In genomic region chr2:4516819-4517552, GRCm38 (mm10) we compare ENCODE assay signal across 8 mouse cellular contexts.
DNase-seq lines count a peak whose midpoint lies in the region; ATAC-seq lines count a peak whose summit lies in the region.

No protein-coding gene starts in this region.

- no peak overlapping the region for H3K9ac ChIP-seq in hindbrain, embryonic 16.5 days (ENCODE audit: low read depth, low read length)
- no peak overlapping the region for H3K9ac ChIP-seq in midbrain, embryonic 16.5 days (ENCODE audit: low read depth, low read length)

- H3K4me2 ChIP-seq in hindbrain, embryonic 16.5 days (ENCODE audit: low read length): no peak overlapping the region
- H3K4me2 ChIP-seq in midbrain, embryonic 16.5 days (ENCODE audit: low read length): no peak overlapping the region

- no peak overlapping the region for H3K4me3 ChIP-seq in hindbrain, embryonic 16.5 days (ENCODE audit: low read length)
- H3K4me3 ChIP-seq in midbrain, embryonic 16.5 days (ENCODE audit: low read depth, low read length): no peak overlapping the region

- peaks cover 11% of the 10 kb centered on the region for H3K4me1 ChIP-seq in hindbrain, embryonic 16.5 days (ENCODE audit: control insufficient read depth, insufficient read depth, low read depth, low read length)
- peaks cover 7% of the 10 kb centered on the region for H3K4me1 ChIP-seq in midbrain, embryonic 16.5 days (ENCODE audit: control insufficient read depth, insufficient read depth, low read length)

- peak; percentile 53; the same call in 1 of the 2 replicates for ATAC-seq in hindbrain, embryonic 16.5 days
- ATAC-seq in midbrain, embryonic 16.5 days: peak; percentile 15; the same call in 1 of the 2 replicates
- ATAC-seq in erythroid progenitor cell, adult 5-6 weeks (replicated peaks; ENCODE audit: low FRiP score, poor library complexity, severe bottlenecking): no peak

- peak; percentile 46 for DNase-seq in adrenal gland, adult 2 months
- no peak for DNase-seq in adrenal gland, adult 8-10 months
- DNase-seq in ovary, postnatal 36 days (ENCODE audit: low spot score): peak; percentile 42
- DNase-seq in ovary, adult 18-20 months (ENCODE audit: low spot score): no peak
- no peak for DNase-seq in cerebellum, adult 11 months

- peaks cover 6% of the 10 kb centered on the region for H3K36me3 ChIP-seq in hindbrain, embryonic 16.5 days (ENCODE audit: control insufficient read depth, insufficient read depth, low read length)
- H3K36me3 ChIP-seq in midbrain, embryonic 16.5 days (ENCODE audit: control insufficient read depth, insufficient read depth, low read length): 0 out of 2 replicates have a peak, but pooled peaks cover 3% of the 10 kb centered on the region

- H3K9me3 ChIP-seq in hindbrain, embryonic 16.5 days (ENCODE audit: control insufficient read depth, low read length): no peaks in the 10 kb centered on the region
- no peaks in the 10 kb centered on the region for H3K9me3 ChIP-seq in midbrain, embryonic 16.5 days (replicated peaks; ENCODE audit: control insufficient read depth, low read length, poor library complexity, severe bottlenecking)

- 33% methylated on average over 7 of the region's 7 CpGs for WGBS in hindbrain, embryonic 16.5 days
- 25% methylated on average over 7 of the region's 7 CpGs for WGBS in midbrain, embryonic 16.5 days

- H3K27ac ChIP-seq in hindbrain, embryonic 16.5 days (ENCODE audit: low read depth, low read length): peak overlapping the region; percentile 67
- H3K27ac ChIP-seq in midbrain, embryonic 16.5 days (ENCODE audit: low read length): peak overlapping the region; percentile 58

- no peaks in the 10 kb centered on the region for H3K27me3 ChIP-seq in hindbrain, embryonic 16.5 days (replicated peaks; ENCODE audit: control insufficient read depth, insufficient read depth, low read length)
- H3K27me3 ChIP-seq in midbrain, embryonic 16.5 days (ENCODE audit: control insufficient read depth, insufficient read depth, low read depth, low read length): no peaks in the 10 kb centered on the region

Comparison
In these comparisons a context has a peak if more than half of its experiments do, and no peak if none do; other contexts are left out.
1. DNase-seq: peak in adrenal gland, adult 2 months (single experiment) and ovary, postnatal 36 days (single experiment); none in adrenal gland, adult 8-10 months (single experiment), ovary, adult 18-20 months (single experiment) and cerebellum, adult 11 months (single experiment).